Mouse (Mus musculus): ENCODE results near the gene Entpd3. TPM values are rescaled to one million over a fixed set of nuclear protein-coding genes. Genes with fewer than 3 reads are reported as not detected.

The Entpd3 gene
- total RNA-seq, 2 experiments from 2014 or later, result 3.0 TPM; not detected in 1

- no peak for DNase-seq (ENCODE audit: low spot score in 2 of 2)
Measured at GRCm38 (mm10) chr9:120577706-120578405, 38.2 kb downstream of the Entpd3 start.

GRCm38 (mm10) chr9:120578701-120579100, 39.1 kb downstream of the Entpd3 start:
- DNase-seq (ENCODE audit: low spot score in 2 of 2), result no peak

- DNase-seq (ENCODE audit: low spot score in 2 of 2), result no peak
Measured at GRCm38 (mm10) chr9:120579808-120580207, 40.2 kb downstream of the Entpd3 start.

- DNase-seq (ENCODE audit: low spot score in 2 of 2), result no peak
Measured at GRCm38 (mm10) chr9:120581941-120582618, 42.5 kb downstream of the Entpd3 start.

GRCm38 (mm10) chr9:120582619-120583308, 43.1 kb downstream of the Entpd3 start:
- peak; percentile 70 to 79 for DNase-seq (ENCODE audit: low spot score in 2 of 2)

GRCm38 (mm10) chr9:120583314-120583713, 43.7 kb downstream of the Entpd3 start:
- DNase-seq (ENCODE audit: low spot score in 2 of 2), result no peak

GRCm38 (mm10) chr9:120586546-120586945, 46.9 kb downstream of the Entpd3 start:
- DNase-seq (ENCODE audit: low spot score in 2 of 2), result peak; percentile 70 to 76

- DNase-seq (ENCODE audit: low spot score in 2 of 2), result peak; percentile 71 to 80
Measured at GRCm38 (mm10) chr9:120591490-120591889, 51.9 kb downstream of the Entpd3 start.

- no peak for DNase-seq (ENCODE audit: low spot score in 2 of 2)
Measured at GRCm38 (mm10) chr9:120593383-120594101, 53.9 kb downstream of the Entpd3 start.

GRCm38 (mm10) chr9:120594839-120595238, 55.2 kb downstream of the Entpd3 start:
- no peak for DNase-seq (ENCODE audit: low spot score in 2 of 2)

- no peak for DNase-seq (ENCODE audit: low spot score in 2 of 2)
Measured at GRCm38 (mm10) chr9:120595306-120595705, 55.7 kb downstream of the Entpd3 start.

- DNase-seq (ENCODE audit: low spot score in 2 of 2), result peak; percentile 80
Measured at GRCm38 (mm10) chr9:120601488-120602171, 62.0 kb downstream of the Entpd3 start.

- peak; percentile 14 to 35 for DNase-seq (ENCODE audit: low spot score in 2 of 2)
Measured at GRCm38 (mm10) chr9:120602172-120602838, 62.7 kb downstream of the Entpd3 start.

GRCm38 (mm10) chr9:120602839-120603511, 63.4 kb downstream of the Entpd3 start:
- peak; percentile 91 for DNase-seq (ENCODE audit: low spot score in 2 of 2)

- DNase-seq (ENCODE audit: low spot score in 2 of 2), result no peak
Measured at GRCm38 (mm10) chr9:120603512-120603908, 63.9 kb downstream of the Entpd3 start.

- no peak for DNase-seq (ENCODE audit: low spot score in 2 of 2)
Measured at GRCm38 (mm10) chr9:120603956-120604355, 64.3 kb downstream of the Entpd3 start.

- DNase-seq (ENCODE audit: low spot score in 2 of 2), result no peak
Measured at GRCm38 (mm10) chr9:120611055-120611454, 71.4 kb downstream of the Entpd3 start.

- DNase-seq (ENCODE audit: low spot score in 2 of 2), result no peak
Measured at GRCm38 (mm10) chr9:120614059-120614458, 74.4 kb downstream of the Entpd3 start.
